8 mouse cellular contexts compared by ENCODE assay signal in the genomic region with DNA sequence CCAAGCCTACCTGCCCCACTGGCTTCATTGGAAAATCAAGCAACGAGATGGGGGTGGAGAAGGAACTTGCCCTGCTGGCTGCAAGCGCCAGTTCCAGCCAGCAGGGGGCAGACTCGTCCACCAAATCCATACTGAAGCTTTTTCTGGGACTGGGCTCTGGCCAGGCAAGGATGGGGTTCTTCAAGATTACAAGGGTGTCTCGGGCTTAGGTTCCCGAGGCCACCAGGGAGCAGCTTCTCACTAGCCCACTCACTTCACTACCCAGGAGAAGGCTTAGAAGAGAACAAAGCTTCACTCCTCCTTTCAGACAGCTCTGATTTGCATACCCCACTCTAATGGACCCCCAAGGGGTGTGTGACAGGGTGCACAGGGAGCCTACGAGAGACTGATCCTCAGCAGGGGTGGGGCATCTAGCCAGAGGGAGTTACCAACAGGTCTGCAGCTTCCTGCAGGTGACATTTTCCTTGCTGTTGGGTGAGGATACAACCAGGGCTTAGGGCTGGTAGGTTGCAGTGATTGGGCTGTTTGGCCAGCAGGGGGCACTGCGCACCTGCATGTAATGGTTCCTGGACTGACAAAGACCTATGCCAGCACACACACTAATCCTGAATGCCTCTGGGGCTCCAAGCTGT. TPM values are rescaled to one million over a fixed set of nuclear protein-coding genes. Genes with fewer than 3 reads are reported as not detected.
DNase-seq lines count a peak whose midpoint lies in the region; ATAC-seq and TF ChIP-seq lines count a peak whose summit lies in the region.

No protein-coding gene starts in this region.

- H3K4me3 ChIP-seq in gastrocnemius, adult 2 months, result no peak overlapping the region
- H3K4me3 ChIP-seq in left cerebral cortex, adult 2 months, result no peak overlapping the region

- peak; percentile 89 for ATAC-seq in megakaryocyte, adult 5-6 weeks (ENCODE audit: poor library complexity, severe bottlenecking)

- intact Hi-C loops in gastrocnemius, adult 2 months (cut with DNase I), result loop anchor here (1.0 to 10.0 kb wide), 5 partner anchors 73 to 306 kb away; a partner anchor contains a TSS
- intact Hi-C loops in left cerebral cortex, adult 2 months (cut with DNase I), result loop anchor here (1.0 to 5.0 kb wide), 5 partner anchors 69 to 306 kb away; no protein-coding TSS in a partner anchor

- no peak overlapping the region for H3K27ac ChIP-seq in gastrocnemius, adult 2 months
- H3K27ac ChIP-seq in left cerebral cortex, adult 2 months, result no peak overlapping the region

- DNase-seq in ZHBTc4 (ENCODE audit: low read depth, low spot score), result peak; percentile 95
- peak; percentile 81 to 91 for DNase-seq in cerebellum, postnatal 4 days (ENCODE audit: low spot score in 2 of 2)
- peak; percentile 88 for DNase-seq in gastrocnemius, adult 2 months
- DNase-seq in hindlimb bud, embryonic 11.5 days (ENCODE audit: extremely low spot score, low read depth, low spot score), result peak; percentile 69
- peak; percentile 85 to 88 for DNase-seq in left cerebral cortex, adult 2 months (ENCODE audit: extremely low spot score in 1 of 2, low spot score in 2 of 2)
- DNase-seq in right cerebral cortex, adult 2 months (ENCODE audit: low spot score in 2 of 2), result peak; percentile 89 to 91
- DNase-seq in urinary bladder, postnatal 36 days (ENCODE audit: low spot score in 2 of 2), result peak; percentile 69 to 78

- peak; percentile 76 for TF ChIP-seq CTCF in gastrocnemius, adult 2 months (IDR thresholded peaks at IDR 0.05)
- peak; percentile 68 for TF ChIP-seq CTCF in left cerebral cortex, adult 2 months (IDR thresholded peaks at IDR 0.05)

RNA-seq across cellular contexts. Expression of a gene that starts 5.0 kb away (rescaled TPM):
- total RNA-seq in gastrocnemius, adult 2 months (2021), result not detected
- total RNA-seq in left cerebral cortex, adult 2 months (2021), result under 1 TPM; 0.61 to 0.70 TPM
- total RNA-seq in megakaryocyte, adult 5-6 weeks (2015), result not detected in 2 replicates
- total RNA-seq in megakaryocyte, adult 5-6 weeks (2017), result not detected in 2 replicates

RNA-seq across cellular contexts. Expression of a gene that starts 5.6 kb away (rescaled TPM):
- total RNA-seq in gastrocnemius, adult 2 months (2021), result not detected
- under 1 TPM; 0.59 to 0.79 TPM for total RNA-seq in left cerebral cortex, adult 2 months (2021)
- total RNA-seq in megakaryocyte, adult 5-6 weeks (2015), result not detected in 2 replicates
- total RNA-seq in megakaryocyte, adult 5-6 weeks (2017), result not detected in 2 replicates

RNA-seq across cellular contexts. Expression of a gene that starts 17.3 kb away (rescaled TPM):
- total RNA-seq in gastrocnemius, adult 2 months (2021), result not detected
- under 1 TPM in 1 of 2 experiments, not detected in 1; 0.25 TPM for total RNA-seq in left cerebral cortex, adult 2 months (2021)
- not detected in 2 replicates for total RNA-seq in megakaryocyte, adult 5-6 weeks (2015)
- not detected in 2 replicates for total RNA-seq in megakaryocyte, adult 5-6 weeks (2017)

RNA-seq across cellular contexts. Expression of a gene that starts 55.3 kb away (rescaled TPM):
- under 1 TPM; 0.89 to 0.94 TPM for total RNA-seq in gastrocnemius, adult 2 months (2021)
- total RNA-seq in left cerebral cortex, adult 2 months (2021), result 10 to 100 TPM in 1 of 2 experiments, 1 to 10 TPM in 1; 8.0 to 10.6 TPM
- total RNA-seq in megakaryocyte, adult 5-6 weeks (2015), result 136 and 140 TPM in 2 replicates
- 184 and 201 TPM in 2 replicates for total RNA-seq in megakaryocyte, adult 5-6 weeks (2017)
